Mouse (Mus musculus) liver, embryonic 14.5 days (tissue): Measurements from ENCODE around the gene Col2a1. TPM values are rescaled to one million over a fixed set of nuclear protein-coding genes. Genes with fewer than 3 reads are reported as not detected.
A peak's percentile ranks its signal among the peaks of the same experiment; 100 is the strongest.

Experiments
- ATAC-seq: fragments of 200-750 bp; cut with Nextera tagmentation; 2 replicates; pipeline ENCODE4 v1.8.0; 2017; ENCODE audit warnings: moderate number of reproducible peaks, mild to moderate bottlenecking, moderate library complexity; ENCODE audit not compliant: insufficient read depth
- DNase-seq, 3 experiments: peaks; one replicate each; pipeline ENCODE4 v3.0.0-alpha.2; 2012 to 2013; ENCODE audit warnings: low read depth in 3 of 3, low spot score in 3 of 3
- H3K27ac ChIP-seq: fragments of 300-500 bp; sonication (generic); 2 replicates; pipeline ENCODE4 v1.5.1; 2014; ENCODE audit warnings: moderate library complexity, mild to moderate bottlenecking, control low read depth, inconsistent platforms
- H3K27me3 ChIP-seq: fragments of 300-500 bp; sonication (generic); 2 replicates; pipeline ENCODE4 v1.6.1; 2014; ENCODE audit warnings: mild to moderate bottlenecking, low read length, moderate library complexity; ENCODE audit not compliant: control insufficient read depth, insufficient read depth
- H3K36me3 ChIP-seq: fragments of 300-500 bp; sonication (generic); replicated peaks from 2 replicates; pipeline ENCODE4 v1.6.1; 2014; ENCODE audit warnings: low read depth; ENCODE audit not compliant: control insufficient read depth, insufficient read depth
- H3K4me1 ChIP-seq, 2 experiments: fragments of 200-500 bp in 1 of 2; fragments of 300-500 bp in 1 of 2; sonication (generic) in 1 of 2; replicated peaks; 2 replicates each; pipeline ENCODE4 v1.6.1; 2012 to 2014; ENCODE audit warnings: antibody characterized with exemption in 1 of 2, inconsistent platforms in 1 of 2, low read length in 1 of 2; ENCODE audit not compliant: control insufficient read depth in 2 of 2, insufficient read depth in 2 of 2
- H3K4me2 ChIP-seq: fragments of 300-500 bp; sonication (generic); 2 replicates; pipeline ENCODE4 v1.6.1; 2014; ENCODE audit warnings: low read depth, mild to moderate bottlenecking, control low read depth, moderate library complexity
- H3K4me3 ChIP-seq, 2 experiments: fragments of 200-500 bp in 1 of 2; fragments of 300-500 bp in 1 of 2; sonication (generic) in 1 of 2; 2 replicates each; pipeline ENCODE4 v1.5.1; 2012 to 2014; ENCODE audit warnings: low read depth in 2 of 2, low read length in 2 of 2, mild to moderate bottlenecking in 2 of 2, control low read depth in 1 of 2, inconsistent platforms in 1 of 2, moderate library complexity in 1 of 2; ENCODE audit not compliant: insufficient read depth in 1 of 2
- H3K9ac ChIP-seq: fragments of 300-500 bp; sonication (generic); replicated peaks from 2 replicates; pipeline ENCODE4 v1.6.1; 2014; ENCODE audit warnings: mild to moderate bottlenecking, control low read depth, moderate library complexity
- H3K9me3 ChIP-seq: fragments of 300-500 bp; sonication (generic); 2 replicates; pipeline ENCODE4 v1.6.1; 2016; ENCODE audit warnings: low read length, mixed read lengths; ENCODE audit not compliant: control insufficient read depth
- CTCF ChIP-seq: IDR thresholded peaks from 2 replicates; pipeline ENCODE4 v1.5.1; 2016; ENCODE audit warnings: antibody characterized with exemption, low read depth, control low read depth
- EP300 ChIP-seq: IDR thresholded peaks from 2 replicates; pipeline ENCODE4 v1.6.1; 2016; ENCODE audit warnings: antibody characterized with exemption, low read depth
- WGBS: fragments of 180-500 bp; shearing (Covaris S2); extraction: QIAGEN DNeasy Blood & Tissue Kit; methylation state at CpG from one replicate; pipeline ENCODE4 v1.1.7; 2014; ENCODE audit not compliant: insufficient replicate concordance; 5-methylcytosine and 5-hydroxymethylcytosine counted together
- polyA plus RNA-seq, 2 experiments: library from polyadenylated mRNA; depleted of rRNA in 1 of 2; stranded (reverse) in 1 of 2; unstranded in 1 of 2; fragments of >200 nt; fragmentation: Nextera tagmentation in 1 of 2; extraction: Ambion mirVana in 1 of 2; gene quantifications; 2 replicates each; pipeline versions ENCODE4 v1.2.1 to v1.2.3; 2012 to 2014

Col2a1 gene
- polyA plus RNA-seq, 2 experiments = 0.04 to 0.56 TPM

DNA sequence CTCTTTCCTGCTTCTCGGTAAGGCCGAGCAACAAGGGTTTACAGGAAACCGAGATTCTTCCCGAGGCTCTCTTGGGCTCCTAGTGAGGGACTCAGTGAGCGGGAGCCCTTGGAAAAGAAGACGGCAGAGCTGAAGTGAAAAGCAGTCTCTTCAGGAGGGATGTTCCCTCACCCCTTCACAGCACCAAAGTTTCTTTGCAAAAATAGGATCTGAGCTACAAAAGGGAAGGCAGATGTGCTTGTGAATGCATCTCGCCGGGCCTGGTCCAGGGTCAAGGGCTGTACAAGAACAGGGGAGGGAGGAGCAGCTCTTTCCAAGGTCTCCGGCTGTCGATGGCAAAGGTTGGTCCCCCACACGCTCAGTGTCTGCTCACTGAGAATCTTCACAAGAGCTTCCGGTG, 38.0 kb upstream of the Col2a1 start:
- peaks cover 67% of the 10 kb centered on the region for H3K36me3 ChIP-seq
- no peak overlapping the region for H3K4me2 ChIP-seq
- H3K27ac ChIP-seq = no peak overlapping the region
- DNase-seq (no peak), ATAC-seq (no peak)
- no peaks in the 10 kb centered on the region for H3K9me3 ChIP-seq
- no peaks in the 10 kb centered on the region for H3K4me1 ChIP-seq
- no peaks in the 10 kb centered on the region for H3K27me3 ChIP-seq
- no peak for TF ChIP-seq CTCF
- H3K4me3 ChIP-seq = no peak overlapping the region
- 88% methylated on average over 12 of the region's 12 CpGs for WGBS
- no peak overlapping the region for H3K9ac ChIP-seq

DNA sequence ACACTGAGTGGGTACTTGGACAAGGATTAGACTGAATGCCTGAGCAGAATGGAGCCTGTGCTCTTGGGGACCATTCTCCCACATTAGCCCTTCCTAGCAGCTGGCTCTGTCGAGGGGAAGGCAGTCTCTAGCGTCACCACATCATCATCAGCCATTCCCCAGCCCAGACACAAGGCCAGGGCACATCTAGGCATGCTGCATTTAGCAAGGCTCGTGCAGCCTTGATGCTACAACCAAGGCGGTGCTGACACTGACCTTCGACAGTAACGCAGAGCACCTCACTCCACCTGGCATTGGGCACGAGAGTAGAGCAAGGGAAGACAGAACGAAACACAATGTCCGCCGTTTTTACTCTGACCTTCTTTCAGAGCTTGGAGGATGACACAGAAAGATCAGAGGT, 35.2 kb upstream of the Col2a1 start:
- TF ChIP-seq EP300 = no peak
- no peak for TF ChIP-seq CTCF
- no peaks in the 10 kb centered on the region for H3K4me1 ChIP-seq
- peaks cover 49% of the 10 kb centered on the region for H3K36me3 ChIP-seq
- no peak overlapping the region for H3K9ac ChIP-seq
- no peak overlapping the region for H3K4me3 ChIP-seq
- no peaks in the 10 kb centered on the region for H3K9me3 ChIP-seq
- no peak for ATAC-seq
- H3K27me3 ChIP-seq = no peaks in the 10 kb centered on the region
- no peak overlapping the region for H3K27ac ChIP-seq
- no peak for DNase-seq
- 83% methylated on average over 10 of the region's 10 CpGs for WGBS
- no peak overlapping the region for H3K4me2 ChIP-seq

DNA sequence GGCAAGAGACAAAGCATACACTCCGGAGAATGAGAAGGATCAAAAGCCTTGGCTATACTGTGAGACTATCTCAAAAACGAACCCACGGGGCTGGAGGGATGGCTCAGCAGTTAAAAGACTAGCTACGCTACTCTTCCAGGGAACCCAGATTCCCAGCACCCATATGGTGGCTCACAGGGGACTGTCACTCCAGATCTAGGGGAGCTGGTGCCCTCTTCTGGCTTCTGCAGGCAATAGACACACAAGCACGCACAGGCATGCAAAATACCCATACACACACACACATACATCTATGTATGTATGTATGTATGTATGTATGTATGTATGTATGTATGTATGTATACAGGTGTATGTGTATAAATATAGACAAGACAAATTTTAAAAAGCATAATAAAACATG, 32.1 kb upstream of the Col2a1 start:
- H3K4me3 ChIP-seq = no peak overlapping the region
- WGBS = 89% methylated on average over 5 of the region's 5 CpGs
- ATAC-seq (no peak), DNase-seq (no peak)
- H3K27me3 ChIP-seq = no peaks in the 10 kb centered on the region
- H3K36me3 ChIP-seq = peaks cover 19% of the 10 kb centered on the region
- no peak overlapping the region for H3K27ac ChIP-seq
- TF ChIP-seq EP300 (no peak), CTCF (0 out of 2 replicates have a peak, but pooled peaks have one; percentile 19)
- no peak overlapping the region for H3K4me2 ChIP-seq
- H3K9ac ChIP-seq = no peak overlapping the region
- H3K4me1 ChIP-seq = no peaks in the 10 kb centered on the region
- H3K9me3 ChIP-seq = no peaks in the 10 kb centered on the region

DNA sequence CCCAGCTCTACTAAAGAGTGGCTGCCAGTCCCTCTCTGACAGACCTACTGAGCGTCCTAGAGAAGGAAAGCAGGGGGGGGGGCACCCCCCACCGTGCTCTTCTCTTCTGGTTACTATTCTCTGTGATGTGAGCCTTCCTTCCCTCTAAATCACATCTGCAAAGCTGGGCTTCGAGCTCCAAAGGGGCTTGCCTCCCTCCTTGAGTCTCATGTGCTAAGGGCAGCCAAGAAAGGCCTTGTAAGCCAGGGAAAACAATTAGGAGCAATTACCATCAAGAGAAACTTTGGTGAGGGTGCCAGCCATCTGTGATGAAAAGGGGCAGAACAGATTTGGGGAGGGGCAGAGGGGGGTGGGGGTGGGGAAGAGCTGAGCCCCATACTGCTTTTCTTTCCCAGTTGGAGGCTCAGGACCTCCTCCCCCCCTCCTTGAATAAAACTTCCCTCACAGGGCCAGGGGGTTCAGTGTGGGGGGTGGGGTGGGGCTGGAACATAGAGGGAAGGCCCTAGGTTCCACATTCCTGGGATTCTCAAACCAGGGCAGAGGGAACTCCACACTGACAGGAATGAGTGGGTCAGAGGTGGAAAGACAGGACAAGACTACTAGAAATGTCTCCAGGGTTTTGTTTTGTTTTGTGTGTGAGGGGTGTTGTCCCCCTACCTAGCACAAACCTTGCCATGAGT, 30.7 kb upstream of the Col2a1 start:
- 32% methylated on average over 3 of the region's 3 CpGs for WGBS
- H3K27me3 ChIP-seq = no peaks in the 10 kb centered on the region
- DNase-seq (no peak), ATAC-seq (no peak)
- H3K9me3 ChIP-seq = no peaks in the 10 kb centered on the region
- no peak overlapping the region for H3K9ac ChIP-seq
- H3K4me2 ChIP-seq = no peak overlapping the region
- H3K27ac ChIP-seq = no peak overlapping the region
- H3K4me1 ChIP-seq = no peaks in the 10 kb centered on the region
- TF ChIP-seq CTCF (no peak), EP300 (no peak)
- peaks cover 6% of the 10 kb centered on the region for H3K36me3 ChIP-seq
- H3K4me3 ChIP-seq = no peak overlapping the region

DNA sequence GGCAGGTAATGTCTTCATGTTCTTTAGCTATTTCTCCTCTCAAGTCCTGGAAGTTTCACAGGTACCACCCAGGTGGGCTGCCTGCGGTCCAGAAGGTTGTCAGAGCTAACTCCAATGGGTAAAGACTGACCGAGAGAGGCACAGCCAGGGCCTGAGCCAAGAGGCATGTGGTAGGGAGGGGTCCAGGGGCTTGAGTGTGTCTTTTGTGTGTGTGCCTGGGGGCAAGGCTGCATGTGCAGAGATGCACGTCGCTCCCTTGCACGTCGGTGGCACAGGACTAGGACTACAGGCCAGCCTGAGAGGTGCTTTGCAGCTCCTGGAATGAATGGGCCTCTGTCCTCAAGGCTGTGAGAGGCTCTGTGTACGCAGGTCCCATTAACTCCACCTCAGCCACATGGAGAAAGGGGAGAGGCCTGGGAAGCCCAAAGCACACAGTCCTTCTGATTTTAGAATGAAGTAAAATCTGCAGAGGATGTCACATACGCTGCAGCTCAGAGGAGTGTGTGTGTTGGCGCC, 28.8 kb upstream of the Col2a1 start:
- no peak for TF ChIP-seq CTCF
- no peak for TF ChIP-seq EP300
- Histone ChIP-seq H3K4me1 (no peaks in the 10 kb centered on the region), H3K27me3 (no peaks in the 10 kb centered on the region), H3K4me2 (no peak overlapping the region), H3K36me3 (peaks cover 4% of the 10 kb centered on the region; the same call in 1 of the 2 replicates), H3K9ac (no peak overlapping the region), H3K27ac (no peak overlapping the region), H3K9me3 (no peaks in the 10 kb centered on the region), H3K4me3 (no peak overlapping the region)
- ATAC-seq (no peak), DNase-seq (no peak)
- 81% methylated on average over 9 of the region's 9 CpGs for WGBS
